Mouse (Mus musculus): Measurements from ENCODE around the gene C8g.

- no peak for TF ChIP-seq HCFC1 (IDR thresholded peaks at IDR 0.05; ENCODE audit: borderline replicate concordance, insufficient read depth, low read length)
- TF ChIP-seq MAFK (IDR thresholded peaks at IDR 0.05; ENCODE audit: insufficient read depth, low read depth, low read length) = no peak
- no peak for TF ChIP-seq ZC3H11A (IDR thresholded peaks at IDR 0.05; ENCODE audit: borderline replicate concordance, low read depth, low read length)
- TF ChIP-seq ZNF384 (IDR thresholded peaks at IDR 0.05; ENCODE audit: low read depth, low read length) = no peak
- TF ChIP-seq CHD2 (IDR thresholded peaks at IDR 0.05; ENCODE audit: low read depth, low read length) = no peak
Measured at GRCm38 (mm10) chr2:25469969-25470368, 31.6 kb downstream of the C8g start, which contains the start of gene Ptgds.
